Mouse (Mus musculus): Measurements from ENCODE around the gene Tmem80. TPM values are rescaled to one million over a fixed set of nuclear protein-coding genes. Genes with fewer than 3 reads are reported as not detected.

Tmem80 gene
- polyA plus RNA-seq, 1 experiment, result 25.4 TPM

DNA sequence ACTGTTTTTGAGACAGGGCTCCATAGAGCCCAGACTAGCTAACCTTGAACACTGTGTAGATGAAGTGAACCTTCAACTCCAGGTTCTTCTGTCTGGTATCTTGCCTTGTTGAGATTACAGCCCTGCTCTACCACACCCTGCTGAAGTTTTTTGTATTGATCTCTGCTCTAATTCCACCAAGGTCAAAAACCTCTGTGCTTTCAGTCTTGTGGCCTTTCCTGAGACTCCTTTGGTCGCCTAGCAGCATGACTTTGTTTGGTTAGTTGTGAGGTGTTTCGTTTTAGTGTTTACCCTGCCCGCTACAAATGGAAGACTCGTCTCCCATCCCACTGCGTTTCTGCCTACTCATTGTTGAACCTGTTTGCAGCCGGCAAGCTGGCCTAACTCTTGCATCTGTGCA lies 23.5 kb downstream of the Tmem80 start:
- no peak overlapping the region for H3K27ac ChIP-seq (ENCODE audit: insufficient read depth, low read length)
- no peak for TF ChIP-seq POLR2A (IDR thresholded peaks at IDR 0.05; ENCODE audit: low read depth, low read length)
- no peak for TF ChIP-seq CTCF (IDR thresholded peaks at IDR 0.05; ENCODE audit: borderline replicate concordance, insufficient read depth, low read length)
- H3K4me3 ChIP-seq (ENCODE audit: insufficient read depth, low read length), result no peak overlapping the region
- H3K4me1 ChIP-seq (ENCODE audit: control insufficient read depth, insufficient read depth, low read length), result no peaks in the 10 kb centered on the region

- TF ChIP-seq POLR2A (IDR thresholded peaks at IDR 0.05; ENCODE audit: low read depth, low read length) (no peak), CTCF (IDR thresholded peaks at IDR 0.05; ENCODE audit: borderline replicate concordance, insufficient read depth, low read length) (no peak)
- no peak overlapping the region for H3K4me3 ChIP-seq (ENCODE audit: insufficient read depth, low read length)
- H3K4me1 ChIP-seq (ENCODE audit: control insufficient read depth, insufficient read depth, low read length), result no peaks in the 10 kb centered on the region
- no peak overlapping the region for H3K27ac ChIP-seq (ENCODE audit: insufficient read depth, low read length)
These were observed 27.5 kb downstream of the Tmem80 start for GRCm38 (mm10) chr7:141355051-141355450.

- Histone ChIP-seq H3K27ac (ENCODE audit: insufficient read depth, low read length) (no peak overlapping the region), H3K4me3 (ENCODE audit: insufficient read depth, low read length) (no peak overlapping the region), H3K4me1 (ENCODE audit: control insufficient read depth, insufficient read depth, low read length) (no peaks in the 10 kb centered on the region)
- TF ChIP-seq POLR2A (IDR thresholded peaks at IDR 0.05; ENCODE audit: low read depth, low read length), result no peak
- no peak for TF ChIP-seq CTCF (IDR thresholded peaks at IDR 0.05; ENCODE audit: borderline replicate concordance, insufficient read depth, low read length)
These were observed 28.2 kb downstream of the Tmem80 start for GRCm38 (mm10) chr7:141355626-141356326.

- Histone ChIP-seq H3K4me1 (ENCODE audit: control insufficient read depth, insufficient read depth, low read length) (no peaks in the 10 kb centered on the region), H3K4me3 (ENCODE audit: insufficient read depth, low read length) (no peak overlapping the region), H3K27ac (ENCODE audit: insufficient read depth, low read length) (no peak overlapping the region)
- TF ChIP-seq CTCF (IDR thresholded peaks at IDR 0.05; ENCODE audit: borderline replicate concordance, insufficient read depth, low read length) (no peak), POLR2A (IDR thresholded peaks at IDR 0.05; ENCODE audit: low read depth, low read length) (no peak)
These were observed 29.4 kb downstream of the Tmem80 start for GRCm38 (mm10) chr7:141356971-141357370.

DNA sequence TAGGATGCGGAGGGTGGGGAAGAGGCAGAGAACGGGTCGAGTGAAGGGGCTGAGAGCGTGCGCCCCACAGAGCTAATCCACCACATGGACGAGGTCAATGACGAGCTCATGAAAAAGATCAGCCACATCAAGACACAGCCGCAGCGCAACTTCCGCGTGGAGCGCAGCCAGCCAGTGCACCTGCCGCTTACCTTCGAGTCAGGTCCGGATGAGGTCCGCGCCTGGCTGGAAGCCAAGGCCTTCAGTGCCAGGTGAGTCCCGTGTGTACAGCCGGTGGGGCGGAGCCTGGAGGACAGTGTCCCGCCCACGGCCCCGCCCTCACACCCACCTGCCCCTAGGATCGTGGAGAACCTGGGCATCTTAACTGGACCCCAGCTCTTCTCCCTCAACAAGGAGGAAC lies 34.0 kb downstream of the Tmem80 start:
- H3K27ac ChIP-seq (ENCODE audit: insufficient read depth, low read length), result no peak overlapping the region
- no peaks in the 10 kb centered on the region for H3K4me1 ChIP-seq (ENCODE audit: control insufficient read depth, insufficient read depth, low read length)
- no peak overlapping the region for H3K4me3 ChIP-seq (ENCODE audit: insufficient read depth, low read length)
- TF ChIP-seq POLR2A (IDR thresholded peaks at IDR 0.05; ENCODE audit: low read depth, low read length) (no peak), CTCF (IDR thresholded peaks at IDR 0.05; ENCODE audit: borderline replicate concordance, insufficient read depth, low read length) (no peak)

- no peak overlapping the region for H3K4me3 ChIP-seq (ENCODE audit: insufficient read depth, low read length)
- TF ChIP-seq POLR2A (IDR thresholded peaks at IDR 0.05; ENCODE audit: low read depth, low read length) (no peak), CTCF (IDR thresholded peaks at IDR 0.05; ENCODE audit: borderline replicate concordance, insufficient read depth, low read length) (peak; percentile 46; the same call in 1 of the 2 replicates)
- H3K27ac ChIP-seq (ENCODE audit: insufficient read depth, low read length), result no peak overlapping the region
- no peaks in the 10 kb centered on the region for H3K4me1 ChIP-seq (ENCODE audit: control insufficient read depth, insufficient read depth, low read length)
These were observed 35.7 kb downstream of the Tmem80 start for GRCm38 (mm10) chr7:141363106-141363751.

DNA sequence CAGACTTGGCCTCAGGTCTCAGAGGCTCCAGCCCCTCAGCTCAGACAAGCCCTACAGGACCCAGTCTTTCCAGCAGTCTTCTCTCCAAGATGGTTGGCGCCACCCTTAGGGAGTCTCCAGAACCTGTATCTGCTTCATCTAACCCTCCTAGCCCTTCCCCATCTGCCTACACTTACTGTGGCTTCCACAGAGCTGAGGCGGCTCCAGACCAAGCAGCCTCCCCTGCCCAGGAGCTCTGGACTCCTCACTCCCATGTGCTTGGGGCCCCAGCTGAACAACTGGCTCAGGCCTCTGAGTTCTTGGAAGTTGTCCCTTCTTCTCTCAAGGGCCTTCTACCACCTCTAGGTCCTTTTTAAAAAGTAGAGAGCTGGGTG lies 36.2 kb downstream of the Tmem80 start:
- Histone ChIP-seq H3K4me3 (ENCODE audit: insufficient read depth, low read length) (no peak overlapping the region), H3K4me1 (ENCODE audit: control insufficient read depth, insufficient read depth, low read length) (no peaks in the 10 kb centered on the region), H3K27ac (ENCODE audit: insufficient read depth, low read length) (no peak overlapping the region)
- TF ChIP-seq CTCF (IDR thresholded peaks at IDR 0.05; ENCODE audit: borderline replicate concordance, insufficient read depth, low read length) (no peak), POLR2A (IDR thresholded peaks at IDR 0.05; ENCODE audit: low read depth, low read length) (no peak)

DNA sequence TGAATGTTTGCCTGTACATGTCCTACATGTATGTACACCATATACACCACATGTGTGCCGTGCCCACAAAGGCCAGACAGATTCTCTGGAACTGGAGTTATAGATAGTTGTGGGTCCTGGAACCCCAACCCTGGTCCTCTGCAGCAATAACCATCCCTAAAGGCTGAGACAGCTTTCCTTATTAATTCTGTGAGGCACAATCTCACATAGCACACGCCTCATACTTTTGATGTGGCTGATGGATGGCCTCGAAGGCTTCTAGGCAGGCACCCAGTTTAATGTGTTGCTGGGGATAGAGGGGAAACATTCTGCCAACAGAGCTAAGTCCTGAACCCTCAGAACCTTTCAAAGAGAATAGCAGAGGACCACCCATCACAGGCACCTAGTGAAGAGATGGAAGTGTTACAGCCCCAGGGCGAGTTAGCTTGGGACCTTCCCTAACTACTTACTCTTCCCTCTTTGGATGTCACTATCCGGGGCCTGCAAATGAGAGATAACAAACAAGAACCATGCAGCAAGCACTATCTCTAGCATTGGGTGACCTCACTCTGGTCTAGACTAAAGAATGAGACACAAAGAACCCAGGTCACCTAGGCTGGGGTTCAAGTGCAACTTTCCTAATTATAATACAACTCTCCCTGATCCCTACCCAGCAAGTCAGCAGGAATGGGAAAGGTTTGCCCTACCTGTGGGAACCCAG lies 37.0 kb downstream of the Tmem80 start:
- Histone ChIP-seq H3K27ac (ENCODE audit: insufficient read depth, low read length) (no peak overlapping the region), H3K4me1 (ENCODE audit: control insufficient read depth, insufficient read depth, low read length) (no peaks in the 10 kb centered on the region), H3K4me3 (ENCODE audit: insufficient read depth, low read length) (no peak overlapping the region)
- TF ChIP-seq POLR2A (IDR thresholded peaks at IDR 0.05; ENCODE audit: low read depth, low read length), result no peak
- TF ChIP-seq CTCF (IDR thresholded peaks at IDR 0.05; ENCODE audit: borderline replicate concordance, insufficient read depth, low read length), result no peak

- no peak overlapping the region for H3K27ac ChIP-seq (ENCODE audit: insufficient read depth, low read length)
- no peak overlapping the region for H3K4me3 ChIP-seq (ENCODE audit: insufficient read depth, low read length)
- TF ChIP-seq POLR2A (IDR thresholded peaks at IDR 0.05; ENCODE audit: low read depth, low read length), result no peak
- TF ChIP-seq CTCF (IDR thresholded peaks at IDR 0.05; ENCODE audit: borderline replicate concordance, insufficient read depth, low read length), result no peak
- H3K4me1 ChIP-seq (ENCODE audit: control insufficient read depth, insufficient read depth, low read length), result no peaks in the 10 kb centered on the region
These were observed 37.5 kb downstream of the Tmem80 start for GRCm38 (mm10) chr7:141365049-141365445.

DNA sequence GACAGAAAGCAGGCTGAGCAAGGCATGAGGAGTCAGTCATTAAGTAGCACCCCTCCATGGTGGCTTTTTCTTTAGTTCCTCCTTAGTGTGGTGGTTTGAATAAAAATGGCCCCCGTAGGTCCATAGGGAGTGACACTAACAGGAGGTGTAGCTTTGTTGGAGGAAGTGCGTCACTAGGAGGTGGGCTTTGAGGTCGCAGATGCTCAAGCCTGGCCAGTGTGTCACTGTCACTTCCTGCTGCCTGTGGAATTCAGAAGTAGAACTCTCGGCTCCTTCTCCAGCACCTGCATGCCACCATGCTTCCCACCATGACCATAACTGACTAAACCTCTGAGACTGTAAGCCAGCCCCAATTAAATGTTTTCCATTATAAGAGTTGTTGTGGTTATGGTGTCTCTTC lies 39.8 kb downstream of the Tmem80 start:
- Histone ChIP-seq H3K27ac (ENCODE audit: insufficient read depth, low read length) (no peak overlapping the region), H3K4me1 (ENCODE audit: control insufficient read depth, insufficient read depth, low read length) (peaks cover 3% of the 10 kb centered on the region; the same call in 1 of the 2 replicates), H3K4me3 (ENCODE audit: insufficient read depth, low read length) (no peak overlapping the region)
- TF ChIP-seq CTCF (IDR thresholded peaks at IDR 0.05; ENCODE audit: borderline replicate concordance, insufficient read depth, low read length) (no peak), POLR2A (IDR thresholded peaks at IDR 0.05; ENCODE audit: low read depth, low read length) (no peak)
